Mouse (Mus musculus) C2C12 (cell line): ENCODE measurements around the gene Gba2. TPM values are rescaled to one million over a fixed set of nuclear protein-coding genes. Genes with fewer than 3 reads are reported as not detected.
"Not testable (repeated sequence)": the region's sequence is repeated elsewhere in the genome, so short reads cannot be mapped to it uniquely, and the experiment has no call there.

Source experiments
- H3K27me3 ChIP-seq: one replicate; pipeline ENCODE4 v1.6.1; 2011; ENCODE audit not compliant: control insufficient read depth, insufficient read depth, insufficient read length
- H3K36me3 ChIP-seq: one replicate; pipeline ENCODE4 v1.6.1; 2011; ENCODE audit not compliant: control insufficient read depth, insufficient read depth
- H3K4me3 ChIP-seq: one replicate; pipeline ENCODE4 v1.5.1; 2011; ENCODE audit warnings: mild to moderate bottlenecking, control low read depth; ENCODE audit not compliant: poor library complexity, insufficient read depth, severe bottlenecking
- H3K79me2 ChIP-seq: one replicate; pipeline ENCODE4 v1.6.1; 2011; ENCODE audit not compliant: control insufficient read depth, insufficient read depth
- H3K79me3 ChIP-seq: one replicate; pipeline ENCODE4 v1.6.1; 2011; ENCODE audit warnings: low read depth, control low read depth
- H3ac ChIP-seq: one replicate; pipeline ENCODE3; 2011; ENCODE audit warnings: low read depth; ENCODE audit not compliant: control insufficient read depth, insufficient read length
- CEBPB ChIP-seq: IDR thresholded peaks from one replicate; pipeline ENCODE4 v1.6.1; 2011; ENCODE audit warnings: low read depth, mild to moderate bottlenecking, control low read depth, moderate library complexity
- CTCF ChIP-seq: IDR thresholded peaks from one replicate; pipeline ENCODE4 v1.5.1; 2011; ENCODE audit not compliant: control insufficient read depth, insufficient read depth, insufficient read length
- FOSL1 ChIP-seq: IDR thresholded peaks from one replicate; pipeline ENCODE4 v1.8.0; 2011; ENCODE audit warnings: mild to moderate bottlenecking, low read length; ENCODE audit not compliant: poor library complexity, insufficient read depth, severe bottlenecking
- MAX ChIP-seq: IDR thresholded peaks from one replicate; pipeline ENCODE4 v1.6.1; 2011; ENCODE audit warnings: mild to moderate bottlenecking, control low read depth
- MYOD1 ChIP-seq: IDR thresholded peaks from one replicate; pipeline ENCODE4 v1.6.1; 2011; ENCODE audit warnings: low read depth; ENCODE audit not compliant: control insufficient read depth, insufficient read length
- MYOG ChIP-seq: IDR thresholded peaks from one replicate; pipeline ENCODE4 v1.6.1; 2011; ENCODE audit not compliant: control insufficient read depth, insufficient read length; ENCODE audit errors: extremely low read depth
- USF1 ChIP-seq: IDR thresholded peaks from one replicate; pipeline ENCODE4 v1.6.1; 2011; ENCODE audit warnings: low read depth, mild to moderate bottlenecking, control low read depth, moderate library complexity
- polyA plus RNA-seq: library from polyadenylated mRNA; unstranded; fragments of >200 nt; fragmentation: generic; extraction: Trizol; gene quantifications from one replicate; pipeline ENCODE4 v1.2.1, GENCODE M21; 2012; ENCODE audit warnings: missing spikeins

The Gba2 gene
- polyA plus RNA-seq, 1 experiment, result 6.0 TPM

GRCm38 (mm10) chr4:43555926-43556325 lies 22.7 kb downstream of the Gba2 start:
- Histone ChIP-seq H3K4me3 (no peak overlapping the region), H3K79me2 (peaks cover 62% of the 10 kb centered on the region), H3ac (no peak overlapping the region), H3K79me3 (peaks cover 49% of the 10 kb centered on the region), H3K36me3 (peaks cover 64% of the 10 kb centered on the region), H3K27me3 (no peaks in the 10 kb centered on the region)
- TF ChIP-seq CEBPB (no peak), MYOG (no peak), FOSL1 (no peak), MAX (no peak), MYOD1 (no peak), CTCF (no peak), USF1 (no peak)

- TF ChIP-seq CEBPB, result no peak
- no peak for TF ChIP-seq MYOD1
- no peak for TF ChIP-seq MYOG
- no peak for TF ChIP-seq MAX
- TF ChIP-seq FOSL1, result no peak
- TF ChIP-seq USF1, result no peak
- TF ChIP-seq CTCF, result no peak
- no peaks in the 10 kb centered on the region for H3K27me3 ChIP-seq
- H3ac ChIP-seq, result no peak overlapping the region
- no peak overlapping the region for H3K4me3 ChIP-seq
- H3K36me3 ChIP-seq, result peaks cover 84% of the 10 kb centered on the region
- H3K79me3 ChIP-seq, result peaks cover 33% of the 10 kb centered on the region
- peaks cover 42% of the 10 kb centered on the region for H3K79me2 ChIP-seq
These were observed 24.8 kb downstream of the Gba2 start for GRCm38 (mm10) chr4:43553891-43554290.

GRCm38 (mm10) chr4:43552437-43552836 lies 26.2 kb downstream of the Gba2 start:
- no peak overlapping the region for H3ac ChIP-seq
- peaks cover 27% of the 10 kb centered on the region for H3K79me2 ChIP-seq
- no peaks in the 10 kb centered on the region for H3K27me3 ChIP-seq
- H3K79me3 ChIP-seq, result peaks cover 24% of the 10 kb centered on the region
- no peak for TF ChIP-seq FOSL1
- TF ChIP-seq MAX, result no peak
- no peak for TF ChIP-seq USF1
- TF ChIP-seq MYOD1, result no peak
- H3K36me3 ChIP-seq, result peaks cover 99% of the 10 kb centered on the region
- no peak overlapping the region for H3K4me3 ChIP-seq

DNA sequence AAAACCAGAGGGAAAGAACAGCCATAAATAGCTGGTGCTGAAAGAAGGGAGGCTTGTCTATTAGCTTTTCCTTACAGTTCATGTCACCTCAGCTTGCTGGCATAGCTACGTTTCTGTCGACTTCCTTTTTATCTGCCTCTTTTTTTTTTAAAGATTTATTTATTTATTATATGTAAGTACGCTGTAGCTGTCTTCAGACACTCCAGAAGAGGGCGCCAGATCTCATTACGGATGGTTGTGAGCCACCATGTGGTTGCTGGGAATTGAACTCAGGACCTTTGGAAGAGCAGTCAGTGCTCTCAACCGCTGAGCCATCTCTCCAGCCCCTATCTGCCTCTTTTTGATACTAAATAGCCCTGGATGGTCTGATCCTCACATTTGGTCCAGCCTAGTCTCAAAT lies 26.8 kb downstream of the Gba2 start:
- peaks cover 18% of the 10 kb centered on the region for H3K79me3 ChIP-seq
- peaks cover 22% of the 10 kb centered on the region for H3K79me2 ChIP-seq
- H3ac ChIP-seq, H3K4me3 ChIP-seq, H3K27me3 ChIP-seq: not testable (repeated sequence)
- H3K36me3 ChIP-seq, result peaks cover 99% of the 10 kb centered on the region

DNA sequence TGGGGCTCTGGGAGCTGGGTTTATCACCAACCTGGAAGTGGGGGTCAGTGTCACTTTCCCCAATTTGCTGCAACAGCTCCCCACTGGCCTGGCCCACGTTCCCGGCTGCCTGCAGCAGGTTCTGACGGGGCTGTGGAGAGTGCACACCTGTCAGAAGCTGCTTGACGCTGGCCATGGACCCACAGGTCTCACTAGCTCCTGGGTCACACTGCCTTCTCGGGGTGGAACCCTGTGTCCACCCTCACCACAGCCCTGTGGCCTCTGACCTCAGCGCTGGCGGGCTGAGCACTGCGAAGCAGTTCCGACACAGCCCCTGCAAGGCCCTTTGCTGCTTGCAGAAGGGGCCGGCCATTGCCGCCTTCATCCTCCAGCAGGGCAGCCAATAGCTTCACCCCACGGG lies 29.6 kb downstream of the Gba2 start:
- Histone ChIP-seq H3K79me2 (no peaks in the 10 kb centered on the region), H3K4me3 (no peak overlapping the region), H3K27me3 (no peaks in the 10 kb centered on the region), H3K79me3 (no peaks in the 10 kb centered on the region), H3K36me3 (peaks cover 99% of the 10 kb centered on the region), H3ac (no peak overlapping the region)
- TF ChIP-seq FOSL1, result no peak

- Histone ChIP-seq H3K4me3 (no peak overlapping the region), H3ac (no peak overlapping the region), H3K79me2 (no peaks in the 10 kb centered on the region), H3K36me3 (peaks cover 99% of the 10 kb centered on the region), H3K79me3 (no peaks in the 10 kb centered on the region), H3K27me3 (no peaks in the 10 kb centered on the region)
- TF ChIP-seq FOSL1 (no peak), USF1 (no peak), CTCF (no peak), MAX (no peak), MYOD1 (no peak), CEBPB (no peak), MYOG (no peak)
These were observed 31.5 kb downstream of the Gba2 start for GRCm38 (mm10) chr4:43547160-43547559.
